18 mouse cellular contexts compared by ENCODE assay signal in the genomic region with DNA sequence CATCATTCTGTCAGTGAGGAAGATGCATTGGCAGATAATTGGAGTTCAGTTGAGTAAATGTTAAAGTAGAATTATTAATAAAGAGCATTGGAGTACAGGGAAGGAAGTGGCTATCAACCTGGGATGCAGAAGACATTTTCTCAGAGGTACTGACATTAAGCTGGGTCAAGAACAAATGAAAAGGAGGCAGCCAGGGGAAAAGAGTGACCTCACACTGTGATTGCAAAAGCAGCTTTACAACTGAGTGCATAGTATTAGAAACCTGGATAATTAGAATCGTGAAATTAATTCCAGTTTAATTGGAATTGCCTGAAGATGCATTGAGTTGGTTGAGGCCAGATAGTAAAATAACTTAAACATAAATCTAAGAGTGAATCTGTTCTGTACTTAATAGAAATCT.
"Had no signal": no experiment of that assay in that cellular context is flagged by ENCODE, and none has a peak within 500 bp of the region (broad histone marks: within the 10 kb centered on the region; RNA-seq: fewer than 3 reads in every experiment).

No protein-coding gene starts in this region.

- H3K36me3 ChIP-seq: midbrain, embryonic 10.5 days; midbrain, embryonic 12.5 days; neural tube, embryonic 13.5 days; neural tube, embryonic 15.5 days had no signal

- H3K4me1 ChIP-seq: midbrain, embryonic 10.5 days; midbrain, embryonic 12.5 days; neural tube, embryonic 15.5 days had no signal

- ATAC-seq: midbrain, embryonic 16.5 days had no signal

- H3K27me3 ChIP-seq: midbrain, embryonic 12.5 days; neural tube, embryonic 13.5 days; neural tube, embryonic 15.5 days had no signal

- H3K9me3 ChIP-seq: midbrain, embryonic 10.5 days; midbrain, embryonic 12.5 days; neural tube, embryonic 13.5 days; neural tube, embryonic 15.5 days had no signal

- H3K4me2 ChIP-seq: lung, embryonic 14.5 days; midbrain, embryonic 12.5 days; neural tube, embryonic 13.5 days; neural tube, embryonic 15.5 days had no signal

- DNase-seq: lung, embryonic 14.5 days; lung, postnatal 10 days; lung, postnatal 4 days; midbrain, embryonic 14.5 days; retina, postnatal 1 day; right cerebral cortex, adult 18-20 months; right cerebral cortex, postnatal 25 days; right cerebral cortex, postnatal 4 days; spleen, adult 18-20 months; thymus, adult 18-20 months; thymus, postnatal 14 days; thymus, postnatal 36 days had no signal

- H3K4me3 ChIP-seq: midbrain, embryonic 10.5 days; midbrain, embryonic 12.5 days; myocyte; neural tube, embryonic 13.5 days; neural tube, embryonic 15.5 days had no signal

- H3K9ac ChIP-seq: lung, embryonic 14.5 days; midbrain, embryonic 12.5 days; neural tube, embryonic 13.5 days; neural tube, embryonic 15.5 days had no signal

- H3K27ac ChIP-seq: midbrain, embryonic 10.5 days; midbrain, embryonic 12.5 days; neural tube, embryonic 13.5 days; neural tube, embryonic 15.5 days had no signal
